Mouse (Mus musculus) layer of hippocampus, postnatal 25 days (tissue): ENCODE results near the gene Ppp4r4. TPM values are rescaled to one million over a fixed set of nuclear protein-coding genes. Genes with fewer than 3 reads are reported as not detected.
"Not testable (repeated sequence)": the region's sequence is repeated elsewhere in the genome, so short reads cannot be mapped to it uniquely, and the experiment has no call there.

Experiments
- DNase-seq, 2 experiments: peaks; one replicate each; pipeline ENCODE4 v3.0.0; 2022; ENCODE audit warnings: mixed read lengths in 2 of 2, low spot score in 1 of 2; ENCODE audit errors: extremely low spot score in 1 of 2
- total RNA-seq, 2 experiments: library from RNA; stranded (reverse); gene quantifications; 2 replicates each; pipeline ENCODE4 v1.2.3; 2021

The Ppp4r4 gene
- total RNA-seq, 2 experiments from 2014 or later: 43.6 to 47.9 TPM

DNA sequence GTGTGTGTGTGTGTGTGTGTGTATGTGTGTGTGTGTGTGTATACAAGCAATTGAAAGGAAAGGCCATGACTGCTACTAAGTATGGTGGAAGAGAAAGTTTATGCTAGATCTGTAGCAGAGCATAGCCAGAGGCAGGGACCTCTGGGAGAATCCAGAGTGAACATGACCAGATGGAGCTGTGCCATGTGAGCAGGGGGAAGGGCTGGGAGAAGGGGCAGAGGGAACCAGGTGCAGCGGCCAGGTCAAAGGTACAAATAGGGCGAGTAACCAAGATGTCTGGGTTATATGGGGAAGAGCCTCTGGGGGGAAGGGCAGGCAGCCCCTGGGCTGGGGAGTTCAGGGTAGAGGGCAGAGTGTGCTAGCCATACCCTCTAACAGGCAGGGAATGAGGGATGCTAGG, 1.5 kb upstream of the Ppp4r4 start:
- no peak for DNase-seq

DNA sequence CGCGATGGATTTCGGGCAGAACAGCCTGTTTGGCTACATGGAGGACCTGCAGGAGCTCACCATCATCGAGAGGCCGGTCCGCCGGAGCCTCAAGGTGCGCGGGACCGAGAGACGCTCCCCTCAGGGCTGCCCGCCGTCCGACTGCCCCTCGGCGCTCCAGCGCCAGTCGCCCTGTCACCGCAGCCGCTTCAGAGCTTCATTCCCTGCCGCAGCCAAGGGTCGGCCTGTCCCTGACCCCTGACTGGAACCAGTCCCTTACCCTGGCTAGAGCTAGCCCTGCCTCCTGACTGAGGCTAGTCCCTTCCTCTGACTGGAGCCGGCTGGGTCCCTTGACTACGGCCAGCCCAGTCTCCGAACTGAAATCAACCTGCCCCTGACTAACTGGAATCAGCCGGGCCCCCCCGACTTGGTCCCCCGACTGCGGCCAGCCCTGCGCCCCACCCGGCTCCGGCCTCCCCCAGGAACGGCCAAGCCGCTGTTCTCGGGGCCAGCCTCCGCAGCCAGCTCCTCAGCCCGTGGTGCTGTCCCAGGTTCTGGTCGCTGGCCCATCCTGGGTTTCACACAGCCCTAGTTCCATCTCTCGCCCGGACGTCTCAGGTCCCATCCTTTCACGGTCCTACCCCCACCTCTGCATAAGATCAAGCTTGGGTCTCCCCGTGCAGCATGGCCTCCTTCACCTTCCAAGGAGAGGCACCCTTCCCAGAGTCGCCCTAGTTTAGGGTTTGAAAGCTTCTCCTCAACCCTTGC, 739 bp downstream of the Ppp4r4 start:
- no peak for DNase-seq

DNA sequence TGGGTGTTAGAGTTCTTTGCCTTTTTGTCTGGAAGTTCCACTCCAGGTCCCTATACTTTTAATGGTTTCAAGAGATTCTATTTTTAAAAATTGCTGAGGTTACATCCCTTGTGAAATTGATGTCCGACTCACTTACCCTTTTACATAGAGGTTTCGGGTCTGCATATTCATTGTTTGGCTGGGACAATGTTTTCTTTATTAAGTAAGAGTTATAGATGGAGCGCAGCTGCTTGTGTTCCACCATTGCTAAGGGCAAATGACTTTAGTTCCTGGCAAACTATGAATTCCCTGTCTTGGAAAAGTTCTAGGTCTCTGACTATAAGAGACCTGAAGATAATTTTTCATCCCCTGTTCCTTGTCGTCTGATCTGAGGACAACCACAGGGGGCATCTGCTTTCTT, 8.3 kb downstream of the Ppp4r4 start:
- no peak for DNase-seq

DNA sequence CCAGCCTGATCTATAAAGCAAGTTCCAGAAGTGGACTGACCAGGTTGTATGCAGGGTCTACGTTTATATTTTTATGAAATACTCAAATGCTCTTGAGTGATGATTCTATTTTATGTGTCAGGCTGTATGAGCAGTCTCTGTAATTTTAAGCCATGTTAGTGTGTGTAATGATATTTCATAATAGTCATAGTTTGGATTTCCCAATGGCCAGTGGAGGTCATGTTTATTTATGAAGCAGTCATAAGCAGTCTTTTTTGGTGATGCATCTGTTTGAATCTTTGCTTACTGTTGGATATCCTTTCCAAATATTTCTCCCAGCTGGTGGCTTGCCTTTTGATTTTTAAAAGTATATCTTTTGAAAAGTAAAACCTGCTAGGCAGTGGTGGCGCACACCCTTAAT, 11.3 kb downstream of the Ppp4r4 start:
- DNase-seq: no peak

DNA sequence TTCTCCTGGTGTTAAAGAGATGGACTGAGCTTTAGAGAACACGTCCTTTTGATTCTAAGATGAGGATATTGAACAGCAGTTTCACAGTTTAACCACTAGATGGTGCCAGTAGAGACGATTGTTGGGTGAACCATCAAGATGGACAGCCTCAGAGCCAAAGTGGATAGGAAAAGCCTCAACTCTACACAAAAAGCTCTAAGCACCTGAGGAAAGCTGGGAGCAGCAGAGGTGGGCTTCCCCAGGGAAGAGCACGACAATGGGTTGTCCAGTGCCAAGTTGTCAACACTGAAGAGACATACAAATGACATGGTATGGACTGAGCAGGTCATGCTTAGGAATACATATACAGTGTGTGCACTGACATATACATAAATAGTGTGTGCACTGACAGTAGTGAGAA, 12.1 kb downstream of the Ppp4r4 start:
- DNase-seq: no peak

DNA sequence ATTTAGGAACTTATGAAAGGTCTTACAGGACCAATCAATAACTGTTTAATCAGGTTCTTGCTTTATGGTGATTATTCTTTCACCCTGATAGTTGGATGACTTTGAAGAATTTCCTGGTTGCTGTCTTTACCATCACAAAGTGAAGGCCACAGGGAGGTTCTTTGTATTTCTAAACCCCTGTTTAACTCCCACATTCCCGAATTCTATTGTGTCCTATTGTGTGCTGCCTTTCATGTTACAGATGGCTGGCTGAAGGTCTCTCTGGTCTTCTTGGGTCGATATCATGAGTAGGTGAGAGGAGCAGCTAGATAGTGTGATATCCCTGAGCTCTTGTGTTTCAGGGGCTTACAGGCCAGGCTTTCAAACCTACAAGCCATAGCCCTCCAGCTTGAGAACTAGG, 15.4 kb downstream of the Ppp4r4 start:
- no peak for DNase-seq

DNA sequence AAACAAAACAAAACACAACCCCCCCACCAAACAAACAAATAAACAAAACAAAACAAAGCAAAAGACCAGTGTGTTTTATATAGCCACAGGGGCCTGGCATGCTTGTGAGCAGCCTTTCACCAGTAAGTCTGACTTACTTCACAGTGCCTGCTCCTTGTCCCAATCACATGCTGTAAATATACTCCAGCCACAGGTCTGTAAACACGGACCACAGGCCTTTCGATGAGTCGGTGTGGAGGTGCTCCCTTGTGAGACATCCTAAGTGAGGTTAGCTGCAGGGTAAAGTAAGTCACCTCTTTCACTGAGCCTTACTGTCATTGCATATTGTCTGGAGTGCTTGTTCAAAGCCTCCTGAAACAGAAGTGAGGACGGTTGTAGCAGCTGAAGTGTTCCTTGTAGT, 16.4 kb downstream of the Ppp4r4 start:
- no peak for DNase-seq

DNA sequence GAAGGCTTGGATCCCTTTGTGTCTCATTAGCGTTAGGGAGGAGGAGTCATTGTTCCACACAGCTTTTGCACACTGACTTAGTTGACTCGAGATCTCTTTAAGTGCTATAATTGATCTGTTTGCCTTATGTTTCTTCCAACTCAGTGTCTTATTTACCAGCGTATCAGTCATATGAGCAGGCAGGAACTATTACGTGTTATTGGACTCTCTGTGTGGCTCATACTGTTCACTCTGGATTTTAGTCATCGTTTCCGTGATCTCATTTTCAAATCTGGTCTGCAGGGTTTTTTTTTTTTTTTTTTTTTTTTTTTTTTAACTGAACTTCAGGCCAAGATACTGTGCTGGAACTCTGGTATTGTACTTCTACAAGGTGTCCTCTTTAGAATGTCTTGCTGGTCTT, 18.0 kb downstream of the Ppp4r4 start:
- DNase-seq: no peak

DNA sequence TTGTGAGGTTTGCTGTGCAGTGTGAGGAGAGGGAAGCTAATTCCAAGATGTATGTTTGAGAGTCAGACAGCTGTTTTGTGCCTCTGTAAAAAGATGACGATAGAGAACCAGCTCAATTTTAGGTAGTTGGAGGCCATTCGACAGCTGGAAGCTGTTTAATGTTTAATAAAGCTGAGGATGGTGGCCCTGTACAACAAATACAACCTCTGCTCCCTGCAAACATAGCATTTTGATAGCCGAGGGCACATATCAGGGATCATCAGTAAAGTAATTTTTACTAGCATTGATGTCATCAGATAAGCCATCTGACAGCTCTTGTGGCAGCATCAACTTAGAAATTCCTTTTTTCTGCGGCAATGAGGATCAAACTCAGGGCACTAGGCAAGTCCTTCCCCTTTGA, 19.3 kb downstream of the Ppp4r4 start:
- no peak for DNase-seq

DNA sequence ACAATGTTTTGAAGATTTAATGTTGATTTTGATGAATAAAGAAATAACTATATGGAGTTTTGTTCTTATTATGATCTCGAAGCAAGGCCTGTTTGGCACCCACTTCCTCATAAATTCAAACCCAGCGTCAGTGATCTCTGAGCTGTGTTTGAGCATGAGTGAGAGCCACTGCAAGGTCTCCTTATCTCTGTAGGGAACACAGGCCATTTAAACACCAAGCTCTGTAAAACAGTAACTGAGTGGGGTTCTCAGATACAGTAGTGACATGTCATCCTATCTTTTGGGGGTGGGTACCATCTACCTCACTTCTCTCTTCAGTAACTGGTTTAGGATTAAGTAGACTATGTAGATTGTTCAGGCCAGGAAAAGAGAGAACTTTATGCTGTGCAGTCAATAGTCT, 20.4 kb downstream of the Ppp4r4 start:
- no peak for DNase-seq

DNA sequence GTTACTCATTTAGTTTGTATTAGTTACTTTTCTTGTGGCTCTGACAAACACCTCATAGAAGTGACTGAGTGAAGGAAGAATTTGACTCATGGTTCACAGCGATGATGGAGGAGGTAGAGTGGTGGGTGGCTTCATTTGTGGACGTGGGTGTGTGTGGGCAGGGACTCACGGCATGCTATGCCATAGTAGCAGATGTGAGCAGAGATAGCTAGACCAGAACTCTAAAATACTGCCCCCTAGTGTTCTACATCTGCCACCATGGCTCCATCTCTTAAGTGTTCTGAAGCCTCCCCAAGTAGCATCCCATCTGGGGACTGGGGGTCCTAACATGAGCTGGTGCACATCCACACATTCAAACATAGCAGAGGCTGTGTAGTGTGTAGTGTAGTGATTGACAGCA, 21.4 kb downstream of the Ppp4r4 start:
- no peak for DNase-seq

DNA sequence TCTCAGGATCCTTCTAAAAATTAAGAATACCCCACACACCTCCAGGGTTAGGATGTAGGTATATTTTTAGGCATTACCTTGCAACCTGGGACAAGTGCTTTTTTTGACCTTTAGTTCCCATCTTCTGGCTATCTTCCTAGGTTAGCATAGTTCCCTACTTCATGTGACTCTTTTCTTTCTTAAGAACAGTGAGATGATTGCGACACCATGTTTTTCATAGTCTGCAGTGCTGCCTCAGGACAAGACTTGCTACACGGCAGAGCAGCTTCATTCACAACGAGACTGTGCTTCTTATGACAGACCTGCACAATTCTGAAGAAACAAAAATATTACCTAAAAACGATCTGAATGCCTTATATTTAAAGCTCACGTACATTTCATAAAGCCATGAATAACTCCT, 24.8 kb downstream of the Ppp4r4 start:
- no peak for DNase-seq

DNA sequence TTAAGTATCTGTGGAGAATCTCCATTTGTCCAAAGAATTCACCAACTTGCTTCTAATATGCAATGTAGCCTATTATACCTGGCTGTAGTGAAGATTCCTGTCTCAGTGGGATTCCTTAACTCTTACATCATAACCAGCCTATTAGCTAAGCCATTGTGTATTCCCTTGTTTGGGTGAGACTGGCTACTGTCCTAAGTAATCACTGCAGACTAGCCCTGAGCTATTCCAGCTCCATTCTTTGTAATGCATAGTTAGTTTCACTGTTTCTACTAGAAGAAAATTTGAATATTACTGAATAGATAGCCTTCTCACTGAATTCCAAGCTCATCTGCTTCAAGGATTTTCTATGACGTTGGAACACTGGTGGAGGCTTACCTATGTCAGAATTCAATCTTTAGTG, 32.6 kb downstream of the Ppp4r4 start:
- no peak for DNase-seq

DNA sequence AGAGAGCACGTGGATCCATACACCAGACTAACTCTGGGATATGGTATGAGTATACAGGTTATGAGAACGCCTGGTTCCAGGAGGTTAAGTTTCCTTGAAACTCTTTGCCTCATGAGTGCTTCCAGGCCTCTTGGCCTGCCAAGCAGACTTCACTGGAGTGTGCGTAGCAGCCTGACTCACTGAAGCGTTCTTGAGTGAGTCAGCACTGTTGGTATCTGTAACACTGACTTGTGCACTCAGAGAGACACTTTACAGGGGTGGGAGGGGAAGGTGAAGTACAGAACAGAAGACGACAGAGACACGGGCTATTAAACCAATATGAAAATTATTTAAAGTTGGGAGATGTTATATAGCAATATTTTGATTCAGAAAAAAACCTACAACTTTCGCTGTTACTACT, 33.1 kb downstream of the Ppp4r4 start:
- DNase-seq: no peak

DNA sequence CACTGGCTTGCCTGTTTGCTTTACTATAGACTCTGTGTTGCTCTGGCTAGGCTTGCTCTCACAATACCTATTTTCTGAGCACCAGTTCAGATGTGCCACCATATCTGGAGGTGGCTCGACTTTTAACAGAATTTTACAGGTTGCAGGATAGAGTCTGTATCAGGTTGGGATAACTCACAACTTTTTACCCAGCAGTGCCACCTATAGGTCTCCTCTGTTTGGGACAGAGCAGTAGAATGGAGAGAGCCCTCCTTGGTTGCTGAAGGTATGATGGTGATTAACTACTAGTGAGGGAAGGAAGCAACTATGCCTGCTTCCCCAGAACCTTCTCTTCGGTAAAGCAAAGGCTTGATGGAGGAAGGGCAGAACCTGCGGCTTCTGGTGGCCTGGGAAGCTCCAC, 35.0 kb downstream of the Ppp4r4 start:
- no peak for DNase-seq

DNA sequence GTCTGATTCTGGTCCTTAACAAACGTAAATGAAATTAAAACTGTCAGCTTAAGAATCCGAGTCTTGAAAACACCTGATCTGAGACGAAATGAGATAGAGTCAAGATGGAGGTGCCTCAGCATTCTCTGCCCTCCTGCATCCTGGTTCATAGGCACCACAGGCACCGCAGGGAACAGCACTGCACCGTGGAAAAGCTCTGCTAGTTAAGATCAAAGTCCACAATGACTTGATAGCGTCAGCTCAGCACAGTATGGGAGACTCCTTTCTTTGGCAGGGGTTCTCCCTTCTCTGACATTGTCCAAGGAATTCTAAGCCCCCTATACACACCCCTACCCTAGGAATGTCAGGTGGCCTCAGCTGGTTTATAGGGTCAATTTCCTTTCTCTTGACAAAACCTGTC, 37.6 kb downstream of the Ppp4r4 start:
- DNase-seq: no peak

DNA sequence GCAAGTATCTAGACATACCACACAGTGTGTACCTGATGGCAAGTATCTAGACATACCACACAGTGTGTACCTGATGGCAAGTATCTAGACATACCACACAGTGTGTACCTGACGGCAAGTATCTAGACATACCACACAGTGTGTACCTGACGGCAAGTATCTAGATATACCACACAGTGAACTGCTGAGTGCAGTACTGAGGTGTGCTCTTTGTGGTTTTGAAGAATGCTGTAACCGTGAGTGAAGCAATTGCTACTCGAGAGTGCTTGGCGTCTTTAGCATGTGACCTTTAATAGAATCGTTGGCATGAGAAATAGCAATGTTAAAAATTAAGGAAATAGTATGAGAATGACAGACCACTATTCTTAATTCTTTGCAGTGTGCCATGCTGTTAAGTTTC, 46.1 kb downstream of the Ppp4r4 start:
- not testable (repeated sequence) for DNase-seq

DNA sequence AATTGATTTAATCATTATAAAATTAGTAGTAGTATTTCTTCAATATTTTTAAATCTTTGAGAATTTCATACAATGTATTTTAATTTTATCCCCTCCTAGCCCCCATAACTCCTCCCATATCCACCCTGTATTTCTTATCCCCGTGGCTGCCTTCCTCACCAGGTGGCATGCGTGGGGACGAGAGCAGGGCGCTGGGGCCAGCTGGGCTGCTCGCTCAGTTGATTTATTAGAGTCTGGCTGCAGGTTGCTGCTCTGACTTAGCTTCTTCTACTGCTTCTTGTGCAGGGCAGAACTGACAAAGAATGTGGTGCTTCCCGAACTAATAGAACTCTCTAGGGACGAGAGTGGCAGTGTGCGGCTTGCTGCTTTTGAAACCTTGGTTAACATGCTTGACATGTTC, 51.7 kb downstream of the Ppp4r4 start:
- no peak for DNase-seq

DNA sequence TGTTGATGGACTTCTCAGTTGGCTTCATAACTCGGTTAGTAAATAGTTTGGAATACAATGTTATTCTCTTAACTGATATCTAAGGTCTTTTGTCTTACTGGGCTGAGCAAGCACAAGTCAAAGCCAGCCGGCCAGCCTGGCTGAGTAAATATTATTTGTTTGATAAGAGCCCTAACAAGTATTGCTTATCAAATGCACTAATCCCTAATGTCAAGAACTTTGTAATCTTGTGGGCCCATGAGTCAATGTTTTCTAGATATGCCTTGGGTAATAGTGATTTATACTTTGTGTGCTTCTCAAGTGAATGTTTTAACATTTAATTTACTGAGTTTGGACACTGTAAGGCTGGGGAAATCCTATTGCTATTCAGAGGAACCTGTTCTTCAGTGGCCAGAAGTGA, 66.3 kb downstream of the Ppp4r4 start:
- DNase-seq: no peak

DNA sequence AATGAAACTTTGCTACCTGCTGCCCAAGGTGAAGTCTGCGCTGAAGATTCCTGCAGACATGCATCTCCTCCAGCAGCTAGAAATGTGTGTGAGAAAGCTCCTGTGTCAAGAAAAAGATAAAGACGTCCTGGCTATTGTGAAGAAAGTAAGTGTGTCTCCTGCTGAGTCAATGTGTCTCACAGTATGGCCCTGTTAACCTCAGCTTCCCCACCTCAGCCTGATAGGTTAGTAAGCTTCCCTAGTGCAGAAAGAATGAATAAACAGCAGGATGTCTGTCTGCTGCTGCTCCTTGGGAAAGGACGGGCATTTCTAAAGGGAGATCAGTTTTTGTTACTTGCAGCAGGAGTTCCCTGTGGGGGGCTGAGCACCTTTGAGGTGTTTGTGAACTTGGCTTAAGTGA, 68.3 kb downstream of the Ppp4r4 start:
- DNase-seq: no peak

DNA sequence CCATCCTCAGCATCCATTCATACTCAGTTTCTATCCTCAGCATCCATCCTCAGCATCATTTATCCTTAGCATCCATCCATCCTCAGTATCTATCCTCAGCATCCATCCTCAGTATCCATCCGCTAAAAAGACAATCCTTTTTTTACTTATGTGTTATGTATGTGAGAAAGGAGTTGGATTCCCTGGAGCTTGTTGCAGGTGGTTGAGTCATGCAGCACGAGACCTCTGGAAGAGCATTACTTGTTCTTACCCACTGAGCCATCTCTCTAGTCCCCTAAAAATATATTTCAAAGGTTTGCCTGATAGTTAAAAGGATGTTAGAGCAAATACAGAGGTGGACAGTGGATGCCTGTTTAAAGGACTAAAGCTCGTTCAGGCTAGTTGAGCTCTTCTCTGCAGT, 69.8 kb downstream of the Ppp4r4 start:
- no peak for DNase-seq

DNA sequence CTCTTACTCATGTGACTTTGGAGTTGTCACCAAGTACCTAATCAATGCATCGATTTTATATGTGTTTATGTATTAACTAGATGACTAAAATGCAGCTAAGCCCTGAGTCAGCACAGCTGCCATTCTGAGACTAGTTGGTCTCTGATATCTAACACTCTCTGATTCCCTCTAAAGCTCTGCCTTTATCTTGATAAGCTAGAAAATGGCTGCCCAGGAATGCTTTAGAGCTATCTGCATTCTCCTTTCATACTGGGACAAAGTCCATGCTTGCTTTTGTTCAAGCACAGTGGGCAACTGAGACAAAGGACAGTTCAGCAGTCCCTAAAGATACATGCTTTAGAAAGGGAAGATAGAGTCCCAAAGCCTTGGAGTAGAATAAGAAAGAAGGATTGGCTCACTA, 83.1 kb downstream of the Ppp4r4 start:
- DNase-seq: no peak

DNA sequence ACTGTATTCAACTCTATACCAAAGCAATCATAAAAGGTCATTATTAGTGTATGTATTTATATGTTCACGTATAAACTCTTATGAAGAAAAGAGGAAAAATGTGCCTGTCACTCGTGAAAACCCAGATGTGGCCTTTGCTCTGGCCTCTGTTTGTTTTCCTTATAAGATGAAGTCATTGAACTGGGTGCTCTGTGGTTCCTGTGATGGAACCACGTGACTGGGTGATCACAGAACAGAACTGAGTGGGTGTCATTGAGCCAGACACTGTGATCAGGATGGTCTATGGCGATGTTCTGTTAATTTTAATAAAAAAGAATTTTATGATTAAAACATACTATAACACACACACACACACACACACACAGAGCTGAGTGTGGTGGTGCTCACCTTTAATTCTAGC, 83.7 kb downstream of the Ppp4r4 start:
- DNase-seq: no peak
